Mouse (Mus musculus): ENCODE measurements around the gene Gm5725.
"Not testable (repeated sequence)": the region's sequence is repeated elsewhere in the genome, so short reads cannot be mapped to it uniquely, and the experiment has no call there.

The Gm5725 gene

GRCm38 (mm10) chr7:21844167-21844566 lies at the start of gene Gm5725:
Gene Gm5725 (minus strand): TSS chr7:21844267.
- not testable (repeated sequence) for DNase-seq (ENCODE audit: low spot score)

GRCm38 (mm10) chr7:21832051-21832450 lies 12.0 kb downstream of the Gm5725 start, which contains the start of gene Vmn1r135:
Gene Vmn1r135 (plus strand): TSS chr7:21832351.
- DNase-seq (ENCODE audit: low spot score): not testable (repeated sequence)

GRCm38 (mm10) chr7:21796628-21797027 lies 47.4 kb downstream of the Gm5725 start, which contains the start of gene Gm4177:
Gene Gm4177 (minus strand): TSS chr7:21796728.
- DNase-seq (ENCODE audit: low spot score): not testable (repeated sequence)

All from embryo, embryonic 10.5 days (tissue).